Mouse (Mus musculus) activated CD4-positive, CD25-positive, alpha-beta regulatory T cell, adult 4 months (primary cell): Measurements from ENCODE around the gene Zc3h12a. TPM values are rescaled to one million over a fixed set of nuclear protein-coding genes. Genes with fewer than 3 reads are reported as not detected.

Experiments
- ATAC-seq: one replicate; pipeline ENCODE4 v1.8.0; 2017
- polyA plus RNA-seq, 2 experiments: library from polyadenylated mRNA; unstranded; fragments of 100-300 nt; shearing (Covaris generic); gene quantifications; one replicate each; pipeline ENCODE4 v1.2.1; 2017

The Zc3h12a gene
- polyA plus RNA-seq, 2 experiments from 2014 or later, result 5.0 to 5.9 TPM

DNA sequence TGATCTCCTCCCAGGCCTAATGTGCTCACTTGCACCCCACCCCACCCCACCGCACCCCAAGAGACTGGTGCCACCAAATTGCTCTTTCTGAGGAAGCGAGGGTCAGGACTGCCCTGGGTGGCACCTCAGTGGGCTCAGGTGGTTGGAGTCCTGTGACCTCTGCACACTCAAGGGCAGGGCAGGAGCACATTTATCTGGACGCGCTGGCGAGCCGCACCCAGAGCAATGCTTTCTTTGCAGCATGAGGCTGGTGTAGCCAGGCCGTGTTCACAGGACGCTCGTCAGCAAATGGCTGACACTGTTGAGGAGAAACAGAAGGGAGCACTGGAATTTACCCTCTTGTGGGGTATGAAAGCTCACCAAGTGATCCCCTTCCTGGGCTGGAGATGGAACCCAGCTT lies 22.3 kb downstream of the Zc3h12a start:
- ATAC-seq, result no peak

DNA sequence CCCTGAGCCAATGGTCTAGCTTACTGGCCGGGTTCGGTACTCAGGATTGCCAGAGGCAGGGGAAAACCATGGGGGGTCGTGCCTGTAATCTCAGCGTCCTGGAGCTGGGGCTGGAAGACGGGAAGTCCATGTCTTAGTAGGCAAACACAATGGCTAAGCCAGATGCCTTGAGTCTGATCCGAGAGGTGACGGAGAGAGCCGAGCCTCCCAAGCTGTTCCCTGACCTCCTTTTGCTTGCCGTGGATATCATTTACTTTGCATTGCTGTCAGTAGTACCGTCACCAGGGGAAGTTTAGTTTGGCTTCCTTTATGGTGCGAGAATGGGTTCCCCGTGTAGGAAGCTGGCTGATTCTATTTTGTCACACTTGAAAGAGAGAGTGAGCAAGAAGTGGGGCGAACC lies 26.3 kb downstream of the Zc3h12a start:
- no peak for ATAC-seq

DNA sequence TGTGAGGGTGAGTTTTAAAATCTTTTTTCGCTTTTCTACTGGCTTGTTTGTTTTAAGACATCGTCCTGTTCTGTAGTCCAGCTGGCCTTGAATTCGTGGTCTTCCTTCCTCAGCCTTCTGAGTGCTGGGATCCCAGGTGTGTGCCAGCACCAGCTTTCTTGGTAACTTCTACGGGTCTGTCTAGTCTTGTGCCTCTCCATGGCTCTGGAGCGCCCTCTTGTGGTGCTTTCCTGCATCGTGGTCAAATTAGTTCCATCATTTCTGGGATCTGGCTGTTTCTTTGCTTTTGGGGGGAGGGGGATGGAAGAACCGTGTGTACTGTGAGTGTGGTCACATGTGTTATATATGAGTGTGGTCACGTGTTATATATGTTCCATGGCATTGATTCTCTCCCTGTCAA lies 28.2 kb downstream of the Zc3h12a start:
- ATAC-seq, result peak; percentile 88

DNA sequence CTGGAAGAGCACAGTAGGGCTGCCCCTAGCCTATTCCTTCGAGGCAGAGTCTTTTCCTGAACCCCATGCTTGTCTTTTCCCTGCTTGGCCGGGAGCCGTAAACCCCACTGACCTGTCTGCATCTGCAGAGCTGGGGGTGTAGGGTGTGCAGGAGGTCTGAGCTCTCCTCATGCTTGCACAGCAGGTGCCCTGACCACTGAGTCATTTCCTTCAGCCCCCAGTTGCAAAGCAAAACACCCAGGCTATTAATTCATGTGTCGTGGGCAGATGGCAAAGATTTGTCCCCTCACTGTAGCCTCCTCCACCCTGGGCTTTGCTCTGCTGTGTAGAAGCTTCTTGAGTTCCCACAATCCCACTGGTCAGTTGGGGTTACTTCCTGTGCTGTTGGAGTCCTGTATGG lies 30.2 kb downstream of the Zc3h12a start:
- ATAC-seq, result no peak

DNA sequence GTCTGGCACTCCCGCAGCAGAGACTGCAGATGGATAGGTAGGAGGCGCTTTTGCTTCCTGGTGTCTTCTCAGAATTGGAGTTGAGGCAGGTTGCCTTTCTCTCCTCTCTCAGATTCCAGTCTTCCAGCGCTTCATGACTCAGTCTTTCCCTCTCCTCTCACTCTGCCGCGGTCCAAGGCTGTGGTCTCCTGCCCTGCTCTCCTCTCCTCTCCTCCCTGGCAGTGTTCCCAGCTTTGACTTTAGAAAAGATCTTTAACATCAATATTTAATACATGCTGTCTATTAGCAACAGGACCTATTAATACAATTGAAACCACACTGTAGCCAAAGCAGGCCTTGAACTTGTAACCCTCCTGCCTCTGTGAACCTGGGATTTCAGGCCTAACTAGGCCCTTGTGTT lies 31.6 kb downstream of the Zc3h12a start:
- no peak for ATAC-seq

DNA sequence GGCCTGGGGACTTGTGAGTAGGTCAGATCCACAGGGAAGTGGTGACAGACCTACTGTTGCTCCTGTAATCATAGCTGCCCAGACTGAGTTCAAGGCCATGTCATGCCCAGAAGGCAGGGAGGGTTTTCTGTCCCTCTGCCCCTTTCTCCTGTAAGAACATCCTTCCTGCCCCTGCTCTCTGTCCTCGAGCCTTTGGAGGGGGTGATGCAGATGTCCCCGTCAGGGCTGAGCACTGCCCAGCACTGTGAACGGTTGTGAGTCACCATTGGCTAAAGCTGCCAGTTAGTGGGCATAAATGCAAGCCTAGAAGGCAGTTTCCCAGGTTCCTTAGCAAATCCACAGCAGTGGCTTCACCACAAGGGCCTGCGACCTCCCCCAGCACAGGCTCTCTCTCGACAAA lies 34.6 kb downstream of the Zc3h12a start:
- ATAC-seq, result no peak

DNA sequence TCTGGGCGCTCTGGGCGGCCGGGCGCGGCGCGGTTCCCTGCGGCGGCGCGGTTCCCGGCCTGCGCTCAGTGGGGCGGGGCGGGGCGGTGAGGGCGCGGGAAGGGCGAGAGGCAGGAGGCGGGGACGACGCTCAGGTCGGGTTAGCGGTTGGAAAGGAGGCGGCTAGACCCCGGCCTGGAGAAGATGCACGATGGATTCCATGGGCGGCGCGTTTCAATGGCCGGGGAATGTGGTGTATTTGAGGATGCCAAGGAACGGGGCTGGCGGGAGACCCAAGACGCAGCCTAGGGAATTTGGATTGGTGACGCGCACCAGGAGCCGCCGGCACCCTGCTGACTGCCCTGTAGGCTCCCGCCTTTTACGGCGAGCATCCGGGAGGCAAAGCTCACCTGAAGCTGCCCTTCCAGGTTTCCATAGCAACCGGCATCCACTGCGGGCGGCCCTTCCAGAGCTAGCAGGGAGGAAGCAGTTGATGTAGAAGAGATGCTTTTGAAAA lies 42.2 kb downstream of the Zc3h12a start:
- ATAC-seq, result peak; percentile 53

DNA sequence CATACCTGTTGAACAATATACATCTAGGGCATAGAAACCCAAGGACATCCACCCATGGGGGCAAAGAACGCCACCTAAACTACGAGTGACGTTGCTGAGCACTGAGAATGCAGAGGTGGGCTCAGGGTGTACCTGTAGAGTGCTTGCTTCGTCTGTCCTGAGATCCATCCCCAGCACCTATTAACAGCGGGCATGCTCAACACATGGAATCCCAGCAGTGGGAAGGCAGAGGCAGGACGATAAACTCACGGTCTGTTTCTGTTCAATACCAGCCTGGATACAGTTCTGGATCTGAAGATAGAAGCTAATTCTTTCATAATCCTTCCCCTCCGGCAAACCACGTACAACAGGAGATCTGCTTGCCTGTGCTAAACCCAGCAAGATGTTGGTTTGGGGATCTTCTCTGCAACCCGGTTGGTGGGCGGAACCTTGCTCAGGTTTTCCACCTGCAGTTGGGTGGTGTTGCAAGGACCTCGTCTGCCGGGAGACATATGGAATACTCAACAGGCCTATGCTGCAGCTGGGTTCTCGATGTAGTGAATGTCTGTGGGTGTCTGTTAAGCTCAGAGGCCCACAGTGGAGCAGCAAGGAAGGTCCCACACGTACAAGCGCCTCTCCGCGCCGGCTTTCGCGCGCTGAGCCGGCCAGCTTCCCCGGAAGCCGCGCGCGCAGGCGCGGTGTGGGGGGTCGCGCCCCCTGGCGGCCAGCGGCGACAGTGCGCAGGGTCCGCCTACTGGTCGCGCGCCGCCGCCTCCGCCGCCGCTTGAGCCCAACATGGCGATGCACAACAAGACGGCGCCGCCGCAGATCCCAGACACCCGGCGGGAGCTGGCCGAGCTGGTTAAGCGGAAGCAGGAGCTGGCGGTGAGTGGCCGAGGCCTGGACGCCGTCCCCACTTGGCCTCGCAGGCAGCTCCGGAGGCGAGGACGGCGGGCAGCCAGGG lies 43.0 kb downstream of the Zc3h12a start, which contains the start of gene Meaf6:
Gene Meaf6, plus strand, starts transcription at position 732 of the 943 bp plus-strand sequence.
- peak; percentile 80 for ATAC-seq

DNA sequence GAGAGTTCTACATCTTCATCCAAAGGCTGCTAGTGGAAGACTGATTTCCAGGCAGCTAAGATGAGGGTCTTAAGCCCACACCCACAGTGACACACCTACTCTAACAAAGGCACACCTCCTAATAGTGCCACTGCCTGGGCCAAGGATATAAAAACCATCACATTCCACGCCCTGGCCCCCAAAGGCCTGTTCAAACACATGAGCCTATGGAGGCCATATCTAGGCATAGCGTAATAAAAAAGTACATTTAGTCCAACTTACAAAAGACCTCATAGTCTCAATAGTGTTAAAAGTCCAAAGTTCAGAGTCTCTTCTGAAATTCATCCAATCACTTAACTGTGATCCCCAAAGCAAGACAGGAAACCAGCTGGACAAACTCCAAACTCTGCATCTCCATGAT lies 48.9 kb downstream of the Zc3h12a start:
- no peak for ATAC-seq

DNA sequence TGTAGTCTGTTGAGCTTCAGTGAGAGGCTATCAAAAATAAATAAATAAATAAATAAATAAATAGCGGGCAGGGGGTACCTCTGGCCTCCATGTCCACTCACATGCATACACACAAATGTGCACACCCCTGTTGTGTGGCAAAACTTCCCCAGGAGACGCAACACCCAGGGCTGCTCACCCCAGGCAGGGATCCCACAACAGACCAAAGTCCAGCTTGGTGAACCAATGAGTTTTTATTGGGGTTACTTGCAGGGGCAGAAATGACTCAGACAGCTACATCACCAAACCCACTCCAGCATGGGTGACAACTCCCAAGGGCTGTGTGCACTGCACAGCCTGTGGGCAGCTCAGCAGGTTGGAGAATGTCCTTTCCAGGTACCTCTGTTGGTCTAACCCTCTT lies 49.9 kb downstream of the Zc3h12a start:
- no peak for ATAC-seq

Other genes starting within 250 kb of the Zc3h12a start
- gene Epha10, start 246.9 kb downstream of the Zc3h12a start, polyA plus RNA-seq, result under 1 TPM in 1 of 2 experiments, not detected in 1; 0.30 TPM
- 1 to 10 TPM; 6.9 to 8.9 TPM for gene 9930104L06Rik, start 190.8 kb downstream of the Zc3h12a start, polyA plus RNA-seq
- 10 to 100 TPM; 43.8 to 61.4 TPM for gene Cdca8, start 188.5 kb downstream of the Zc3h12a start, polyA plus RNA-seq
- not detected for gene Rspo1, start 141.4 kb downstream of the Zc3h12a start, polyA plus RNA-seq
- 10 to 100 TPM; 60.7 to 68.3 TPM for gene Gnl2, start 111.3 kb downstream of the Zc3h12a start, polyA plus RNA-seq
- gene Dnali1, start 62.1 kb downstream of the Zc3h12a start, polyA plus RNA-seq, result not detected
- gene Snip1, start 61.2 kb downstream of the Zc3h12a start, polyA plus RNA-seq, result 10 to 100 TPM in 1 of 2 experiments, 1 to 10 TPM in 1; 8.2 to 10.6 TPM
- gene Meaf6, start 42.7 kb downstream of the Zc3h12a start, polyA plus RNA-seq, result 10 to 100 TPM; 62.6 to 68.1 TPM